17 mouse cellular contexts compared by ENCODE assay signal in genomic region chr2:60200051-60200562, GRCm38 (mm10). TPM values are rescaled to one million over a fixed set of nuclear protein-coding genes. Genes with fewer than 3 reads are reported as not detected.
DNase-seq lines count a peak whose midpoint lies in the region; ATAC-seq and TF ChIP-seq lines count a peak whose summit lies in the region.
"Had no signal": no experiment of that assay in that cellular context is flagged by ENCODE, and none has a peak within 500 bp of the region (broad histone marks: within the 10 kb centered on the region; RNA-seq: fewer than 3 reads in every experiment).

No protein-coding gene starts in this region.

- no peak for TF ChIP-seq POLR2A in bone marrow macrophage, adult 2 months (IDR thresholded peaks at IDR 0.05; ENCODE audit: borderline replicate concordance, low read depth, low read length)

- TF ChIP-seq CTCF in bone marrow macrophage, adult 2 months (IDR thresholded peaks at IDR 0.05; ENCODE audit: low read depth, low read length), result no peak

- H3K4me1 ChIP-seq in bone marrow macrophage, adult 2 months (ENCODE audit: control insufficient read depth, insufficient read depth, low read length), result peaks cover 14% of the 10 kb centered on the region
- H3K4me1 ChIP-seq: heart, embryonic 10.5 days; heart, embryonic 15.5 days; hindbrain, embryonic 12.5 days; kidney, embryonic 15.5 days; limb, embryonic 13.5 days; lung, embryonic 15.5 days; midbrain, embryonic 13.5 days; stomach, embryonic 15.5 days had no signal

- peak; percentile 39; the same call in 1 of the 2 replicates for ATAC-seq in neutrophil, adult 5-6 weeks (ENCODE audit: extremely low read depth, insufficient number of reproducible peaks, low FRiP score, poor library complexity, severe bottlenecking)
- ATAC-seq: midbrain, embryonic 13.5 days had no signal

- DNase-seq in CD4-positive helper T cell, adult 2 months (ENCODE audit: low read depth, low spot score), result peak; percentile 25
- DNase-seq in induced T-regulatory cell, adult 2 months (ENCODE audit: low read depth), result peak; percentile 41
- no peak for DNase-seq in kidney, postnatal 36 days
- no peak for DNase-seq in lung, postnatal 14 days
- no peak for DNase-seq in neural tube, embryonic 10.5 days (ENCODE audit: extremely low spot score, low spot score)
- DNase-seq: cerebellum, adult 2 months; heart, adult 11 months had no signal

- peak overlapping the region; percentile 6; the same call in 1 of the 2 replicates for H3K27ac ChIP-seq in bone marrow macrophage, adult 2 months (ENCODE audit: insufficient read depth, low read depth, low read length)
- H3K27ac ChIP-seq: heart, embryonic 10.5 days; heart, embryonic 15.5 days; hindbrain, embryonic 12.5 days; kidney, embryonic 15.5 days; limb, embryonic 13.5 days; lung, embryonic 15.5 days; midbrain, embryonic 13.5 days; stomach, embryonic 15.5 days had no signal

- H3K4me3 ChIP-seq in bone marrow macrophage, adult 2 months (ENCODE audit: insufficient read depth, low read length), result no peak overlapping the region
- H3K4me3 ChIP-seq: heart, embryonic 10.5 days; heart, embryonic 15.5 days; hindbrain, embryonic 12.5 days; kidney, embryonic 15.5 days; limb, embryonic 13.5 days; lung, embryonic 15.5 days; midbrain, embryonic 13.5 days; stomach, embryonic 15.5 days had no signal

RNA-seq across cellular contexts. Expression of gene Baz2b, which starts 9.5 kb away (rescaled TPM):
- polyA plus RNA-seq in bone marrow macrophage, adult 2 months (2012; ENCODE audit: insufficient read depth, insufficient read length, missing spikeins), result 64.7 and 68.7 TPM in 2 replicates
- total RNA-seq in neutrophil, adult 5-6 weeks (2017), result 365 and 367 TPM in 2 replicates

RNA-seq across cellular contexts. Expression of gene March7, which starts 9.6 kb away (rescaled TPM):
- polyA plus RNA-seq in bone marrow macrophage, adult 2 months (2012; ENCODE audit: insufficient read depth, insufficient read length, missing spikeins), result 66.9 and 71.4 TPM in 2 replicates
- 547 and 566 TPM in 2 replicates for total RNA-seq in neutrophil, adult 5-6 weeks (2017)

Comparison
In these comparisons a context has a peak if more than half of its experiments do, and no peak if none do; other contexts are left out.
1. DNase-seq: peak in CD4-positive helper T cell, adult 2 months (single experiment) and induced T-regulatory cell, adult 2 months (single experiment); none in kidney, postnatal 36 days (0 of 2), lung, postnatal 14 days (single experiment) and neural tube, embryonic 10.5 days (single experiment).